Mouse (Mus musculus): ENCODE measurements around the gene Macf1. TPM values are rescaled to one million over a fixed set of nuclear protein-coding genes. Genes with fewer than 3 reads are reported as not detected.

Gene Macf1
- total and polyA plus RNA-seq, 3 experiments: 71.4 to 223 (median 222) TPM

- H3K9ac ChIP-seq (ENCODE audit: low read depth, low read length): no peak overlapping the region
- intact Hi-C loops (cut with DNase I): no loop called here
- H3K4me1 ChIP-seq (ENCODE audit: control insufficient read depth, insufficient read depth, low read length): peaks cover 2% of the 10 kb centered on the region
- no peak overlapping the region for H3K27ac ChIP-seq
- H3K36me3 ChIP-seq (ENCODE audit: control insufficient read depth, insufficient read depth, low read length): no peaks in the 10 kb centered on the region
- peaks cover 2% of the 10 kb centered on the region; the same call in 1 of the 2 replicates for H3K79me2 ChIP-seq (replicated peaks; ENCODE audit: control insufficient read depth, insufficient read depth, low read length)
- H3K4me3 ChIP-seq: no peak overlapping the region
- no peaks in the 10 kb centered on the region for H3K27me3 ChIP-seq (ENCODE audit: control insufficient read depth, insufficient read depth, low read length)
- no peak for DNase-seq
- peak; percentile 73 for TF ChIP-seq CTCF (IDR thresholded peaks at IDR 0.05)
- no peak for TF ChIP-seq POLR2A (IDR thresholded peaks at IDR 0.05; ENCODE audit: insufficient read depth, low read depth, low read length)
- no peak for TF ChIP-seq EP300 (IDR thresholded peaks at IDR 0.05; ENCODE audit: insufficient read depth, low read depth, low read length)
- WGBS: 94% methylated on average over 1 of the region's 1 CpGs
Measured at GRCm38 (mm10) chr4:123607174-123607573, 77.0 kb downstream of the Macf1 start.

GRCm38 (mm10) chr4:123605948-123606347 lies 78.2 kb downstream of the Macf1 start:
- WGBS: 29% methylated on average over 5 of the region's 5 CpGs
- H3K4me1 ChIP-seq (ENCODE audit: control insufficient read depth, insufficient read depth, low read length): peaks cover 2% of the 10 kb centered on the region
- no peaks in the 10 kb centered on the region for H3K27me3 ChIP-seq (ENCODE audit: control insufficient read depth, insufficient read depth, low read length)
- no peak overlapping the region for H3K4me3 ChIP-seq
- H3K9ac ChIP-seq (ENCODE audit: low read depth, low read length): no peak overlapping the region
- peaks cover 2% of the 10 kb centered on the region; the same call in 1 of the 2 replicates for H3K79me2 ChIP-seq (replicated peaks; ENCODE audit: control insufficient read depth, insufficient read depth, low read length)
- H3K36me3 ChIP-seq (ENCODE audit: control insufficient read depth, insufficient read depth, low read length): no peaks in the 10 kb centered on the region
- no peak for DNase-seq
- TF ChIP-seq POLR2A (IDR thresholded peaks at IDR 0.05; ENCODE audit: insufficient read depth, low read depth, low read length) (no peak), CTCF (IDR thresholded peaks at IDR 0.05) (no peak), EP300 (IDR thresholded peaks at IDR 0.05; ENCODE audit: insufficient read depth, low read depth, low read length) (no peak)
- no peak overlapping the region for H3K27ac ChIP-seq
- intact Hi-C loops (cut with DNase I): no loop called here

GRCm38 (mm10) chr4:123605309-123605708 lies 78.9 kb downstream of the Macf1 start:
- no peaks in the 10 kb centered on the region for H3K27me3 ChIP-seq (ENCODE audit: control insufficient read depth, insufficient read depth, low read length)
- intact Hi-C loops (cut with DNase I): no loop called here
- TF ChIP-seq CTCF (IDR thresholded peaks at IDR 0.05) (no peak), EP300 (IDR thresholded peaks at IDR 0.05; ENCODE audit: insufficient read depth, low read depth, low read length) (no peak), POLR2A (IDR thresholded peaks at IDR 0.05; ENCODE audit: insufficient read depth, low read depth, low read length) (no peak)
- no peak for DNase-seq
- H3K27ac ChIP-seq: no peak overlapping the region
- no peak overlapping the region for H3K9ac ChIP-seq (ENCODE audit: low read depth, low read length)
- WGBS: 84% methylated on average over 1 of the region's 1 CpGs
- H3K79me2 ChIP-seq (replicated peaks; ENCODE audit: control insufficient read depth, insufficient read depth, low read length): peaks cover 4% of the 10 kb centered on the region; the same call in 1 of the 2 replicates
- no peaks in the 10 kb centered on the region; the same call in 1 of the 2 replicates for H3K36me3 ChIP-seq (ENCODE audit: control insufficient read depth, insufficient read depth, low read length)
- peaks cover 3% of the 10 kb centered on the region for H3K4me1 ChIP-seq (ENCODE audit: control insufficient read depth, insufficient read depth, low read length)
- no peak overlapping the region for H3K4me3 ChIP-seq

- peaks cover 3% of the 10 kb centered on the region for H3K4me1 ChIP-seq (ENCODE audit: control insufficient read depth, insufficient read depth, low read length)
- 90% methylated on average over 2 of the region's 2 CpGs for WGBS
- H3K9ac ChIP-seq (ENCODE audit: low read depth, low read length): no peak overlapping the region
- no peak for DNase-seq
- peaks cover 4% of the 10 kb centered on the region; the same call in 1 of the 2 replicates for H3K79me2 ChIP-seq (replicated peaks; ENCODE audit: control insufficient read depth, insufficient read depth, low read length)
- no peaks in the 10 kb centered on the region; the same call in 1 of the 2 replicates for H3K36me3 ChIP-seq (ENCODE audit: control insufficient read depth, insufficient read depth, low read length)
- intact Hi-C loops (cut with DNase I): no loop called here
- no peaks in the 10 kb centered on the region for H3K27me3 ChIP-seq (ENCODE audit: control insufficient read depth, insufficient read depth, low read length)
- H3K4me3 ChIP-seq: no peak overlapping the region
- TF ChIP-seq POLR2A (IDR thresholded peaks at IDR 0.05; ENCODE audit: insufficient read depth, low read depth, low read length) (no peak), CTCF (IDR thresholded peaks at IDR 0.05) (no peak), EP300 (IDR thresholded peaks at IDR 0.05; ENCODE audit: insufficient read depth, low read depth, low read length) (no peak)
- no peak overlapping the region for H3K27ac ChIP-seq
Measured at GRCm38 (mm10) chr4:123602700-123603261, 81.4 kb downstream of the Macf1 start.

- 37% methylated on average over 1 of the region's 1 CpGs for WGBS
- Histone ChIP-seq H3K36me3 (ENCODE audit: control insufficient read depth, insufficient read depth, low read length) (no peaks in the 10 kb centered on the region; the same call in 1 of the 2 replicates), H3K27me3 (ENCODE audit: control insufficient read depth, insufficient read depth, low read length) (no peaks in the 10 kb centered on the region), H3K27ac (no peak overlapping the region), H3K79me2 (replicated peaks; ENCODE audit: control insufficient read depth, insufficient read depth, low read length) (peaks cover 4% of the 10 kb centered on the region; the same call in 1 of the 2 replicates), H3K4me3 (no peak overlapping the region), H3K4me1 (ENCODE audit: control insufficient read depth, insufficient read depth, low read length) (peaks cover 3% of the 10 kb centered on the region), H3K9ac (ENCODE audit: low read depth, low read length) (no peak overlapping the region)
- no peak for TF ChIP-seq EP300 (IDR thresholded peaks at IDR 0.05; ENCODE audit: insufficient read depth, low read depth, low read length)
- TF ChIP-seq POLR2A (IDR thresholded peaks at IDR 0.05; ENCODE audit: insufficient read depth, low read depth, low read length): no peak
- TF ChIP-seq CTCF (IDR thresholded peaks at IDR 0.05): no peak
- intact Hi-C loops (cut with DNase I): no loop called here
- no peak for DNase-seq
Measured at GRCm38 (mm10) chr4:123601036-123601435, 83.1 kb downstream of the Macf1 start.

- no peak for DNase-seq
- Histone ChIP-seq H3K36me3 (ENCODE audit: control insufficient read depth, insufficient read depth, low read length) (peaks cover 10% of the 10 kb centered on the region), H3K4me1 (ENCODE audit: control insufficient read depth, insufficient read depth, low read length) (peaks cover 10% of the 10 kb centered on the region), H3K27me3 (ENCODE audit: control insufficient read depth, insufficient read depth, low read length) (no peaks in the 10 kb centered on the region), H3K79me2 (replicated peaks; ENCODE audit: control insufficient read depth, insufficient read depth, low read length) (peaks cover 4% of the 10 kb centered on the region; the same call in 1 of the 2 replicates), H3K9ac (ENCODE audit: low read depth, low read length) (no peak overlapping the region), H3K4me3 (no peak overlapping the region), H3K27ac (no peak overlapping the region)
- no peak for TF ChIP-seq EP300 (IDR thresholded peaks at IDR 0.05; ENCODE audit: insufficient read depth, low read depth, low read length)
- no peak for TF ChIP-seq POLR2A (IDR thresholded peaks at IDR 0.05; ENCODE audit: insufficient read depth, low read depth, low read length)
- no peak for TF ChIP-seq CTCF (IDR thresholded peaks at IDR 0.05)
- intact Hi-C loops (cut with DNase I): no loop called here
- WGBS: 81% methylated on average over 11 of the region's 11 CpGs
Measured at GRCm38 (mm10) chr4:123598519-123599228, 85.5 kb downstream of the Macf1 start.
